Mouse (Mus musculus): ENCODE data around the gene Cldn24.
"Not testable (repeated sequence)": the region's sequence is repeated elsewhere in the genome, so short reads cannot be mapped to it uniquely, and the experiment has no call there.

Gene Cldn24

GRCm38 (mm10) chr8:47821843-47822242 is at the start of gene Cldn24:
Gene Cldn24, plus strand, starts transcription at chr8:47822143.
- no peak for DNase-seq (ENCODE audit: low spot score)

DNA sequence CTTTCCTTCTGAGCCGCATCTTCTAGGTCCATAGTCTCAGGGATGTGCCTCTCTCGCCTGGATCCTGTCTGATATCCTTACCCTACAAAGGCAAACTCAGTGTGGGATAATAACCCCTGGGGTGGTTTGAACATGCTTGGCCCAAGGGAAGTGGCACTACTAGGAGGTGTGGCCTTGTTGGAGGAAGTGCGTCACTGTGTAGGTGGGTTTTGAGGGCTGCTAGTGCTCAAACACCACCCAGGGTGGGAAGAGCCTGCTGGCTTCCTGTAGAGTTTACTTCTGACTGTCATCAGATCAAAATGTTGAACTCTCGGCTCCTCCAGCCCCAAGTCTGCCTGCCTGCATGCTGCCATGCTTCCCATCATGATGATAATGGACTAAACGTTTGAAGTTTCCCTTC is 49.0 kb upstream of the Cldn24 start:
- DNase-seq (ENCODE audit: low spot score) = no peak

DNA sequence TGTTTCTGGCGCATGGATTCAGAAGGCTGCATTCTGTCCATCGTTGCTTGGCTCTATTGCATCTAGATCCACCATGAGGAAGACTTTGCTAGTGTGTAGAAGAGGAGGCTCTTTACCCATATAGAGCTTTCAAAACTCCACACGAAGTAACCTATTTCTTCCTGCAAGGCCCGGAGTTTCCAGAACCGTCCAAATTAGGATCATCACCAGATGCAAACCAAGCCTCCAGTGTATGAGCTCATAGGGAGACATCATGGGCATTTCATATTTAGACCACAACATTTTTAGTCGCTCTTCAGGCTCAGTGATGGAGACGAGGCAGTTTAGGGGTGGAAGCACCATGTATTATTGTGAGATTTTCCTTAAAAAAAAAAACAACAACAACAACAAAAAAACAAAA is 44.5 kb upstream of the Cldn24 start:
- no peak for DNase-seq (ENCODE audit: low spot score)

DNA sequence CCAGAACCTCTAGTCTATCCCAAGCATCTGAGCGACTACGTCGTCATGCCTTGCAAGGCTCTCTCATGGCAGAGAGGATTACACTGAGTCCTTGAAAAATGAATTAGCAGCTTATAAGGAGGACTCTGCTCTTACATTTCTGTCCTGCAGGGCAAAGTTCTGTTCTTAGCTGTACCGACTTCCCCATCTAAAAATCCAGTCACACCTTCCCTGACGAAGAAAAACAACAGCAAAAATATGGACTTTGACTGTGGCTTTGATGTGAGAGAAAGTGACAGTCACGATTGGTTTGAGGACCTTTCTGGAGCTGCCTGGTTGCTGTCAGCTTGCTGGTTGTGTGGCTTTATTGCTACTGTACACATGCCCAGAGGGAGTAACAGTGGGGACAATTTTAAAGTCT is 42.4 kb upstream of the Cldn24 start:
- no peak for DNase-seq (ENCODE audit: low spot score)

DNA sequence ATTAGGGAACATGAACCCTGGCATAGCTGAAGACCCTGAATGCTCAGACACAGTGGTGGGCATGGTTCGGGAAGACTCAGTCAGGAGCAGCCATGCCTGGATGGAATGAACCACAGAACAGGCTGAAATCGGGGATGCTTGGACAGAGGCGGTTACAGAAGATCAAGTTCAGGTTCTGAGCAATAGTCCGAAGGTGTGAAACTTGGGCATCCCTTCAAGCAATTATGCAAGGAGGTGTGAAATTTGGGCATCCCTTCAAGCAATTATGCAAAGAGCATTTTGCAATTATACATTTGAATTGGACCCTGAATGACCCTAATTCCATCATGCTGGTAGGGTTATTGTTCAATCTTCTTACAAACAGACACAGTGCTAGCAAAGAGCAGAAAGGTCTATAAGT is 40.1 kb upstream of the Cldn24 start:
- DNase-seq (ENCODE audit: low spot score) = no peak

GRCm38 (mm10) chr8:47783544-47783943 is 38.4 kb upstream of the Cldn24 start:
- no peak for DNase-seq (ENCODE audit: low spot score)

GRCm38 (mm10) chr8:47783944-47784343 is 38.0 kb upstream of the Cldn24 start:
- DNase-seq (ENCODE audit: low spot score) = no peak

DNA sequence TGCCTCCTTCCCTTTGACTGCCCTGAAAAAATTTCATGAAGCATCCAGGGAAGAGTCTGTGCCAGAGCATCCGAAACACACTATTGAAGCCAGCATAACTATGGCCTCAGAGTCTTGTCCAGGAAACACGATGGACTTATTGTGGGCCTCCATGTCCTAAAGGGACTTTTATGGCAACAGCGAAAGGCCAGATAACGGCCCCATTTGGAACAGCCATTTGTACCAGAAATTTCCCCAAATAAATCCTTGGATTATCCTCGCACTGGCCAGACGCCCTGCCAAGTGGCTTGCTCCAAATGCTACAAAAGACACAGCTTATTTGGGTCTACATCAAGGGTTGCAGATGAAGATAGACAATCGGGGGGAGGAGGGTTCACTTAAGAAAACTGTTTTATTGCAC is 37.5 kb upstream of the Cldn24 start:
- no peak for DNase-seq (ENCODE audit: low spot score)

DNA sequence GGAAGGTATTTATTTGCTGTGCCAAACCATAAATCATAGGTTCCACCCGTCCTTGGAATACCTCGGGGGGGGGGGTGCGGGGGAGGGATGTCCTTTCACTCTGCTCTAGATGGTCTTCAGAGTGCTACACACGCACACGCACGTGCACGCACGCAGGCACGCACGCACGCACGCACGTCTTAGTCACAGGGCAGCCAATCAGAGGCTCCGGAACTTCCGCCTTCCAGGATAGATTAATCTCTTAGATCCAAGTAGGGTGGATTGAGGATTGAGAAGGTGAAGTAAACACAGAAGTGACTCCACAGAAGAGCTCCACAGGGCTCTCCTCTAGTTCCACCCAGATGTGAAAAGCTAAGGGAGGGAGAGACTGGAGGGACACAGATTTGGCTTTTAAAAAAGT is 35.6 kb upstream of the Cldn24 start:
- no peak for DNase-seq (ENCODE audit: low spot score)

- no peak for DNase-seq (ENCODE audit: low spot score)
Observed at GRCm38 (mm10) chr8:47787705-47788104, 34.2 kb upstream of the Cldn24 start.

DNA sequence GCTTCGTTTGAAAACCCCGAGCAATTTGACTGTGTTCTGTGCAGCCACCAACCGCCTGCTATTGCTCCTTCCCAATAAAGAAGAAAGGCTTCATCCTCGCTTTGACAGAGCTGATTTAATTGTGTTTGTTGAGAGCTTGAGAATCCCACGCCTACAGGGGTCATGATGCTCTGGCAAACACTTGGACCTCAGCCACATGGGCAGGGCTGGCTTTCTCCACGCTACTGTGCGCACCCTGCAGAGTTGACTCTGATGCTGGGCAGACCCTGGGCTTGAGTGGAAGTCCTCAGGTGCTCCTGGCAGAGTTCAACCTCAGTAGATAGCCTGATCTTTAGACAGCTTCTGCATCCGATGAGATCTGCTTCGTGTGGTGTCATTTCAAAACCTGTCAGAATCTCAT is 30.0 kb upstream of the Cldn24 start:
- no peak for DNase-seq (ENCODE audit: low spot score)

GRCm38 (mm10) chr8:47799438-47799837 is 22.5 kb upstream of the Cldn24 start:
- DNase-seq (ENCODE audit: low spot score) = no peak

DNA sequence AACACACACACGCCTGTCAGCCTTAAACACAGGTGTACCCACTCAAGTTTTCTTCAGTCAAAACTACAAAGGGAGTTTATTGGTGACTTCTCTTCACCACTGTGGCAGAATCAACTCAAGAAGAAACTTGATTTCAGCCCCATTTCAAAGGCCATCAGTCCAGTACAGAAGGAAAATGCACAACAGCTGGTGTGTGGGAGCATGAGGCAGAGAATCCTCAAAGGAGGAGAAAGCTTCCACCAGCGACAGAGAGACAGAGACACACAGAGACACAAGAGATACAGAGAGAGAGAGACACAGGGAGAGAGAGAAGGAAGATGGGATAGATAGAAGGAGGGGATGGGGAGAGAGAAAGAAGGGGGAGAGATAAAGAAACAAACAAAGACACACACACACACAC is 19.6 kb upstream of the Cldn24 start:
- no peak for DNase-seq (ENCODE audit: low spot score)

- no peak for DNase-seq (ENCODE audit: low spot score)
Observed at GRCm38 (mm10) chr8:47804262-47804661, 17.7 kb upstream of the Cldn24 start.

DNA sequence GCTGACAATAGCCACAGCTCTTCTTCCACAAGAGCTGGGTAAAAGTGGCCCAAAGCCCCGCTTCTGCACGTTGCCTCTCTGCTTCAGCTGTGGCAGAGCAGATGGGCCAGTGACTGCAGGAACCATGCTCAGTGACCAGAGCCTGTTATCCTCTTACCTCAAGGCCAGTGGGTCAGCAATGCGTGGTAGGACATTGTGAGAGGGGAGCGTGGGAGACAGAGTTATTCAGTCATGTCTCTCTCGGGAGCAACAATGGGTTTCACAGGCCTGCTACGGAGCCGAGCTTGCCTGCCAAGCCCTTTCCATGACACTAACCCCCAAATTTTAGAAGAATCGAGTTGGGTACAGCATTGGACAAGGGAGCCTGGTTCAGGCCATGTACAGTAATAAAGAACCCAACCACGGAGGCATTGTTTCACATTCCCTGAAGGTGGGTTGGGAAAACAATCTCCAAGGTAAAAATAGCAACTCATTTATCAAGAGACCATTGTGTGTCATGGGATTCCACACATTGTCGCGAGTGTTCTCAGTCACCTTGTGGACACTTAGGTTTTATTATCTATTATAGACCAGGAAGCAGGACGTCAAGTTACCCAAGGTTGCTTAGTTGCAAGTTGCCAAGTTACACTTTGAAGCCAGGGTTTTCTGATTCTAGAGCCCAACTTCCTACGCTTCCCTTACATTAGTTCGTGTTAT is 11.8 kb upstream of the Cldn24 start:
- DNase-seq (ENCODE audit: low spot score) = no peak

GRCm38 (mm10) chr8:47810666-47811015 is 11.3 kb upstream of the Cldn24 start:
- no peak for DNase-seq (ENCODE audit: low spot score)

- no peak for DNase-seq (ENCODE audit: low spot score)
Observed at GRCm38 (mm10) chr8:47811221-47811620, 10.7 kb upstream of the Cldn24 start.

DNA sequence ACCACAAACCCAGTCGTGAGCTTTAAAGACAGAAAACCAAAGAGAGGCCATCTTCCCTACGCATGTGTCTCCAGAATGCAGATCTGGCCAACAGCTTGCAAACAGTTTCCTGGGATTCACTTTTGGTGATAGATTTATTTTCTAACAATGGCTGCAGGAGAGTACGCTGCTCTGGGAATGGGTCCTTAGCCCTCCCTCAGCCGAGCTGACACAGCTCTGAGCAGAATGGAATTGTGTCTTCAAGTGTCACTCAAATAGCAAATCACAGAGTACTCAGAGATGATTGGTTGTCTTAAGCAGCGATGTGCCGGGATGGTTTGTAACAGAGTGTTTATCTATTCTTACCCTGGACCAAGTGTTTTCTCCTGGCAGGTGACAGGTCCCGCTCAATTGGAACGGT is 2.9 kb upstream of the Cldn24 start:
- no peak for DNase-seq (ENCODE audit: low spot score)

DNA sequence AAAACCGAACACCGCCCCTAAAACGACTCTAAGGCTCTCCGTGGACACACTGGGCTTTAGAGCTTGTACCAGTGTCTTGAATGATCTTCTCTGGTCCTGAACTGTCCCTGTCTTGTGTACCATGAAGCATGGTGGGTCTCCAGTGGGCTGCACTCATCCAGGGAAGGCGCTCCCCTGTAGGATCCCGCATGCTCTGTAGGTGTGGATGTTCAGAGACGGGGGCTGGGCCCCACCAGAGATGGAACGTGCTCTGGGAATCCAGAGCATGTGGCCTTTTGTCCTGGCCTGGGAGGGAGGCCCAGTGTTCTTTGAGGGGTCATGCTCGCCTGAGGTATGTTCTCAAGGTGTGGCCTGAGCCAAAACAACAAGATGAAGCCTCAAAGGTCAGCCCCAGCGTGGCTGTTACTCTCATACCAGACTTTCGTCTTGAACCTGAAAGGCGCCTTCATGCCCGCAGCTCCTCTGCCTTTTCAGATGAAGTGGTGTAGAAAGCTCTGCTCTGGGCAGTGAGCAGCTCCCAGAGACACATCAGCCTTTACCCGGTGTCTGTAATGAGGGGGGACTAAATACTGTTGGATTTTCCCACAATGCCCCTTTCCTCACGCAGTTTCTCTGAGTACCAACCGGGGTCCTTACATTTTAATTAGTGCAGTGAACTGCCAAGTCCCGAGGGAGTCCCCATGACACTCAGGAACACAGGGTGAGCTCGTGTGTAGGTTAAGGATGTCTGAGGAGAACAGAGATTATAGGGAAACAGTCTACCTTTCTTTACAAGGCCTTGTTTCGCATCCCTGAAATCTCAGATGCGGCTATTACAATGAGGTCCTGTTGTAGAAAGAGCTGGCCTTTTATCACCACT is 800 bp upstream of the Cldn24 start:
- DNase-seq (ENCODE audit: low spot score) = no peak

DNA sequence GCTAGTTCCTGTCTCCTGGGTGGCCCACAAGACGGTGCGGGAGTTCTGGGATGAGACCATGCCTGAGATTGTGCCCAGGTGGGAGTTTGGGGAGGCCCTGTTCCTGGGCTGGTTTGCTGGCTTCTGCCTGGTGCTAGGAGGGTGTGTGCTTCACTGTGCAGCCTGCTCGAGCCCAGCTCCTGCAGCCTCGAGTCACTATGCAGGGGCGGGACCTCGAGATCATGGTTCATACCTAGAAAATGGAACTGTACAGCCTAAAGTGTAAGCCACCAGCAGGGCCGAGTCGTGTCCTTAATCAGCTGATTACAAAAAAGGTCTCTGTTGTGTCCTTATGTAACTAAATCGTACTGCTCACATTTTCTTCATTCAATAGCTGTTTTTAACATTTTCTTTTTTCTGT is 598 bp downstream of the Cldn24 start:
- not testable (repeated sequence) for DNase-seq (ENCODE audit: low spot score)

DNA sequence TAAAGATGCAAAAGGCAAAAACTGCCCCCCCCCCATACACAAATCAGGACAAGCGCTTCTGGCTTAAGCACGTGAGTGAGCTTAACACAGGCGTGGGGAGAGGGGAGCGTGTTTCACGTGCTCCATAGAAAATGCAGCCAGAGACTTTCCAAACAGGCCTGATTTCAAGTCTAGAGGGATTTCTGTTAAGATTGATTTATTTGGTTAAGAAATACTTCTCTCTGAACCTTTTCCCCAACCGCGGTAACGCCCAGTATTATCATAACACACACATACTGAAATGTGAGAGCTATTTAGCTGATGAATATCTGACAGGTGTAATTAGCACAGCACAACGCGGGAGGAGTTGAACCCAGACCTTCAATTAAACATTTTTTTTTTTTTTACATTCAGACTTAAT is 1.8 kb downstream of the Cldn24 start:
- no peak for DNase-seq (ENCODE audit: low spot score)

DNA sequence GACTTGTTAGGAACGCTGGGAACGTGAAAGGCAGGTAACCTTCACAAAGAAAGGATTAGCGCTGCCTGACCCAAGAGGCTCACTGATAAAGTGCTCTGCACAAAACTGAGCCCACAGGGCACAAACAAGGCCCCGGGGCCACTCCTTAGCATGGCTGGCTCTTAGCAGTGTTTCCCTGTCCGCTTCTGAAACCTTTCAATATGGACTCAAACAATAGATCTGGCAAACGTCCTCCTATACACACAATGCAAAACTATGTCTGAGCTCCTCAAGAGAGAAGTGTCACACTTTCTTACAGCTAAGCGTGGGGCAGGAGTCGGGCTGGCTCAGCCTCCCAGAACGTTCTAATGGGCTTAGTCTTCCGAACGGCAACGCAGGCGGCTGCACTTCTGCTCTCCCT is 2.2 kb downstream of the Cldn24 start, which contains the start of gene Cldn22:
Cldn22 (plus strand) TSS at position 301 of the 400 bp plus-strand sequence.
- DNase-seq (ENCODE audit: low spot score) = no peak

DNA sequence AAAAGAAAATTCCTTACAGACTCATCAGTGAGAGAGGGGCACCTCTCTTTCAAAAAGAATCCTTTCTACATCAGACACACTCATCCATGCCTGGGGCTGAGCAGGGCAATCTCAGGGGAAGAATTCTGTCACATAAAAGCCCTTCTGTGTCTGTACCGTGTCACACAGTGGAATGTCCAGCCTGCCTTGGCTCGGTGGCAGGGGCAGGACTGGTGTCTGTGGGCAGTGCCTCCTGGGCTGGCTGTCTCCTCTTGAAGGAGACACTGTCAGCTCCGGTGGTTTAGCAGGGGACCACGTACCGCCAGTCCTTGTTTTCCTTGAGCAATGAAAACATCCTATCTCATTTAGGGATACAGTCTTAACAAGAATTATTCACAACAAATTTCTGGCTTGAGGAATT is 3.7 kb downstream of the Cldn24 start:
- no peak for DNase-seq (ENCODE audit: low spot score)

- DNase-seq (ENCODE audit: low spot score) = no peak
Observed at GRCm38 (mm10) chr8:47826911-47827310, 5.0 kb downstream of the Cldn24 start.

Data from yolk sac, embryonic 10.5 days (tissue).